Mouse (Mus musculus) layer of hippocampus, adult 11-12 months (tissue): Measurements from ENCODE around the gene Mid2.
"Not testable (repeated sequence)": the region's sequence is repeated elsewhere in the genome, so short reads cannot be mapped to it uniquely, and the experiment has no call there.

Experiments
- DNase-seq: peaks from one replicate; pipeline ENCODE4 v3.0.0; 2022; ENCODE audit warnings: low spot score

Gene Mid2

DNA sequence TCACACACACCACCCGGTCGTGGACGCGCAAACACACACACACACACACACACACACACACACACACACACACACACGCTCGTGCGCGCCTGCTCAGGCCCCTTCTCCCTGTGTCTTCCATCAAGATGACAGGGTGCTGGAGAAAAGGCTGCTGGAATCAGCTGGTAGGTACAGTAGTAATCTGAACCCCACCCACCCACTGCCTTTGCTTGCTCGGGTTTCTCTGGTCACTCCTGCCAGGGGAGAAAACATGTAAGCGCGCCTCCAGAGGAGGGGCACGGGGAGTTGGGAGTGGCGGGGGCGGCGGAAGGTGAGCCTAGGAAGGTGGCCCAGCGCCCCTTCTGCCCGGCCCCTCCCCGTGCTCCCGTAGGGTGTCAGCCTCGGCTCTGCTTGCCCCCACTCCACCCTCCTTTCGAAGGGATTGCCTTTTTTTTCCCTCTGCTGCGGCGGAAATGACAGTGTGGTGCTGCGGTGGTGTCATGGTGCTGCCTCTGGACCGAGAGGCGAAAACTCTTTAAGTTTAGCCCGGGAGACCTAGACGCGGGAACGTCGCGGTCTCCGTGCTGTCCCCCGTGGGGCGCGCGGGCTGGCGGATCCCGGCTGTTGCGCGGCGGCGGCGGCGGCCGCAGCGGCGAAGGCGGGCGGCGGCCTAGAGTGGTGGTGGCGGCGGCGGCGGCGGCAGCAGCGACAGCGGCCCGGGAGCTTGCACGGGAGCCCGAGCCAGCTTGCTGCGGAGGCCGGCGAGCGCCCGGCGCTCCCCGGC, at the start of gene Mid2:
TSS of gene Mid2 (plus strand) at position 121 of the 763 bp plus-strand sequence.
- DNase-seq: peak; percentile 8

DNA sequence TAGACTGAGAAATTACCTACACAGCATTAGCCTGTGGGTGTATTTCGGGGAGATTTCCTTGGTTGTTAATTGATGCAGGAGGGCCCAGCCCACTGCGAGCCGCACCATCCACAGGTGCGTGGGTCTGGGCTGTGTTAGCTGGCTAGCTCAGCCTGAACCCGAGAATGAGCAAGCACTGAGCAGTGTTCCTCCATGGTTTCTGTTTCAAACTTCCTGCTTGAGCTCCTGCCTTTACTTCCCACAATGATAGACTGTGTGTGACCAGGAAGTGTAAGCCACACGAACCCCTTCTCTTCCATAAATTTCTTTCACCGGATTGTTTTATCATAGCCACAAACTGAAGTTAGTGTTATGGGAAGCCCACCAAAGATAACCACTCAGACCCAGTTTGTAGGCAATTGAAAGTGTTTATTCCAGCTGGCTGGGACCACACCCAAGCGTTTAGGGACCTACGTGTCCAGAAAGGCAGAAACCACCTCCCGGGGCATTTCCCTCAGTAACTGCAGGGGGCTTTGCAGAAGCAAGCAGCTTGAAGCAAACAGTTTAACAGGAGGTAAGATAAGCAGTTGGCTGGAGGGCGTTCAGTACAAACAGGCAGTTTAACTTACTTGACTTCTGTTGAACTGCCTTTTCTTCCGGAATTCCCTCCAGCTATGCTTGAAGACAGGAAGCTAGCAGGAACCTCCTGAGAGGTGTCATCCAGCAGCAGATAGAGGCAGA, 39.4 kb upstream of the Mid2 start:
- DNase-seq: no peak

DNA sequence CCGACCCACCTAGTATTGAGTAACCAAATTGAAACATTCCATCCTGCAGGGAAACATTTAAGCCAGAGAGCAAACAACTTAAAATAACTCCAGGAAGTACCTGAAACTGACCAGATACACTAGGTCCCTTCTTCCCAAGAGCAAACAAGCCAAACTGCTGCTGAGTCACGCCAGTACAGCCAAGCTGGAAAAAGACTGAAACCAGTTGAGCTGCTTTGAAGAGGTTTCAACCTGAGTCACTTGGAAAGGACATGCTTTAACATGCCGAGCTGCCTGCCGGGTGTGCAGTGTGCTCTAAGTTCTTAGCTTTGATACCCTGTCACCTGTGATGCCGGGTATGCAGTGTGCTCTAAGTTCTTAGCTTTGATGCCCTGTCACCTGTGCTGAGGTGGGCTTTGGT, 26.4 kb upstream of the Mid2 start:
- DNase-seq: no peak

DNA sequence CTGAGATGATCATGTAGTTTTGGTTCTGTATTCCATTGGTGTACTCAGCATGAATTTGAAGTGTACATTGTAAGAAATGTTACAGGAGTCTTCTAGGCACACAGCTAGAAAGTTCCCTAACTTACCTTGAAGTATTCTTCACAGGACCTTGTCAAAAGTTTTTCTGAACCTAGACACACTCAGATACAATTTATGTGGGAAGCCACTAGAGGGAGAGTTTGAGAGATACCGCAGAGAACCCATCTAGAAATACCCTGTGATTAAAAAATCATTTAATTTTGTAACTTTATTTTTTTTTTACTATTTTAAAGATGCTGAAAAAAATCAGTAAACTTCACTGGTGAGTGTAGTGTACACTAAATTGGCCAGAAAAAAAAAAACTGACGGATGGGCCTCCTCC, 24.8 kb upstream of the Mid2 start:
- no peak for DNase-seq

DNA sequence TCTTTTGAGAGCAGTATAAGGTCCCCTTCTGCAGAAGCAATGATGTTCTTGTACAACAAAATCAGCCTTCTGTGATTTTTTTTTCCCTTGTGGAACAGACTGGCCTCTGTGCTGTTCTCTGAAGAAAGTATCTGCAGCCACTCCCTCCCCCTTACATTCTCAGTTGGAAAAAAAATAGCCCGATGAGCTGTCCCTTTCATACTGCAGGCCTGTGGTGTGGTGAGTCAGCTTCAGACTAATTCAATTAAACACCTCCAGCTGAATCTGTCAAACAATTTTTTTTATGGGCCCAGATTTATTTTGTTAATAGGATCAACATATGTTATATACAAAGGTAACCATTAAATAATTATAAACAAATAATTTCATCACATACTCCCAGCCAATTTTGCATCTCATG, 3.7 kb upstream of the Mid2 start:
- no peak for DNase-seq

DNA sequence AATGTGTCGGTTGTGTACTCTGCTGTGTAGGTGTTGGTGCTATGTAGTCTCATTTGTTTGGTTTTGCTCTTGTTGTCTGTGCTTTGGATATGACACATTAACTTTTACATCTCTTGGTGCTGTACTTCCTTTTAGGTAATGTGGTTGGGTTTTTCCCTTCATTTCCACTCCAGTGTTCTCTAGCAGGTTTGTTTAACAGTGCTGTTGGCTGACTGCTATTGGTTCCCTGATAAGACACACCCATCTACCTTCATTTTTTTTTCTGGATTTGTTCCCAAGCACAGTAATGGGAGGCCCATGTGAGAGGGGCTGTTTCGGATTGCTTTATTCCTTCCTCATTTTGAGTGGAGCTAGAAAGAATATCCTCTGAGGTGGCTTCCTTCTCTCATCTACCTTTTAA, 883 bp upstream of the Mid2 start:
- no peak for DNase-seq

DNA sequence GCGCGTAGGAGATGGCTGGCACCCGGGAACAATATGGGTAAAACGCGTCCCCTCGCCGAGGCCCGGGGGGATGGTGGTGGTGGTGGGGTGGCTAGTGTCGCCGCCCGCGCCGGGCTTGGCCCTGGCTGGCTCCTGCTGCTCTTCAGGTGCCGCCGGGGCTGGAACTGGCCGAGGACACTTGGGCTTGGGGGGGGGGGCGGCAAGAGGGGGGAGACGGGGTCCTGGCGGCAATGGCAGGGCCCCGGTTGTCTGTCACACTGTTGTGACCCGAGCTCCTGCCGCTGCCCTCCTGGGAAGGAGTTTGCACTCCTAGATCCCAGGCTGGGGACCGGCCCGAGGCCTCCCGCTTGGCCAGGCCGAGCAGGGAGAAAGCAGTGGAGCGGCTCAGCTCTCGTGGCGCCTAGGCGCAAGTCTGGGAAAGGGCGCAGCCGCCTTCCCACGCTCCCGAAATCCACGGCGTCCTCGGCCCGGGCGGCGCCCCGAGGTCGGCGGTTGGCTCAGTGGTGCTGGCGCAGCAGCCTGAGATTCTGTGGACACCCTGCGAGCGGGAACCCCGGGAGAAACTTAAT, 927 bp downstream of the Mid2 start:
- DNase-seq: no peak

DNA sequence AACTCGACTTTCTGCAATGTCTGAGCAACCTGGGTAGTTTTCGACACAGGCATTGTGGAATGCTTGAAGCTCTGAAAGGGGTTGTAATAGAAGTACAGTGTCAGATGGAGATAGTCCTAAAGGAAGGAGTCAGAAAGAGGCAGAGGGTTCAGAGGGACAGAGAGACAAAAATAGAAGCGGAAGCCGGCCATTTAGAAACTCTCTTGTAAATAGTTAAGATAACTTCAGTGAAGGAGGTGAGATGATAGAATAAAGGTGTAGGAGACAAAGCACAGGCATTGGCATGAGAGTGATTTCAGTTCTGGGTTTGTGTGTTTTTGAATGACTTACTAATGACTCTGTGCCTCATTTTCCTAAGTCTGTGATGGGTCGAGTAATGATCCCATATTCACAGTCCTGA, 11.0 kb downstream of the Mid2 start:
- no peak for DNase-seq

DNA sequence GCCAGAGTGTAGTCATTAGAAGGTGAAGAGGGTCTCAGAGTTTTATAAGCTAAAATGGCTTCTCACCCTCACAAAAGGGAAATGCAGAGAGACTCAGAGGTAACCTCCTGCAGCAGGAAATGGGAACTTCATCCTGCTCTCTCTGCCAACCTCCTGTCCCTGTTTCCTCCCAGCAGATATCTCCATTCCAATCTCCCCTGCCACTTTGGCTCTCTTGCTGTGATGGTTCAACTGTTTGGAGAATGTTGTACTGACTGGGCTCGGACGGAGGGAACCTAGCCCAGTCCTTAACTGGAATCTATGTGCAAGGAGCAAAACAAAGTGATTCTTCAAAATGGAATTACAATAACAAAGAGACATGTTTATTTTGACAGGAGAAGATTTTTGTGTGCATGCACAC, 23.9 kb downstream of the Mid2 start:
- DNase-seq: no peak

DNA sequence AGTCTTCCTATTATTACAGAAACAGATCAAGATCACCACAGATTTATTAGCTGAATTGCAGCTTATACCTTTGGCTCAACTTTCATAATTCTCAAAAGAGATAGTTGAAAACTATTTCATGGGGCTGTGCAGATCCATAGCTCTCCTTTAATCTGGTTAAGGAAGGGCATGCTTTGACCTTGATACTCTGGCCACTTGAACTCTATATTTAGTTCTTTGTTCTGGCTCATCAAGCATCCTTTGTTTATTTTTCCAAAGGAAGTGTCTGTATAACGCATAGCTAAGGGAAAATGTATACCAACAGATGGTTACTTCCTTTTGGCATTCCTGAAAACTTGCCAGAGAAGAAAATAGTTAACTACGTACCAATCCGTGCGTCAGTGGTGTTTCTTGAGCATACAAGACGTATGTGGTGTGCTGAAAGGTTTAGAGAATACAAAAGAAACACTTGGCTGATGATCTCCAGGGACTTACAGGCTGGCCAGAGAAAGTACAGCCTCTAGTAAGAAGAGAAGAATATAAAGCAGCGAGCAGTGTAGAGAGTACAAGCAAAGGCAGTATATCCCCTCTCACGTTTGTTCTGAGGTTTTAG, 33.6 kb downstream of the Mid2 start:
- not testable (repeated sequence) for DNase-seq

DNA sequence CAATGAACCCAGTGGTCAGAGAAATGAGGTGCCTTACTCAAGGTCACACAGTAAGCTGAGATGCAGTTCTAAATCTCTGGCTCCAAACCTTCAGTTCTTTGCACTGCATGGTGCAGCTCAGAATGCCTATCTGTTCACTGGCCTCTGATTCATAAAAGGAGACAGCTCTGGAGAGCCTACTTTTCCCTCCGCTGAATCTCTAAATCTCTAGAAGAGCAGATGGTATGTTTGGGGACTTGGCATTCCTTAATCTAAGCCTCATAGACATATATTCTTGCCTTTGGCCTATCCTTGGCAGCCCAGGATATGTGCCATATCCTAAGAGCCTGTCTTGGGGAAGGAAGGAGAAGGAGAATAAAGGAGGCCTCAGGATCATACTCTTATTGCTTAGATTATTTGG, 38.8 kb downstream of the Mid2 start:
- DNase-seq: no peak

DNA sequence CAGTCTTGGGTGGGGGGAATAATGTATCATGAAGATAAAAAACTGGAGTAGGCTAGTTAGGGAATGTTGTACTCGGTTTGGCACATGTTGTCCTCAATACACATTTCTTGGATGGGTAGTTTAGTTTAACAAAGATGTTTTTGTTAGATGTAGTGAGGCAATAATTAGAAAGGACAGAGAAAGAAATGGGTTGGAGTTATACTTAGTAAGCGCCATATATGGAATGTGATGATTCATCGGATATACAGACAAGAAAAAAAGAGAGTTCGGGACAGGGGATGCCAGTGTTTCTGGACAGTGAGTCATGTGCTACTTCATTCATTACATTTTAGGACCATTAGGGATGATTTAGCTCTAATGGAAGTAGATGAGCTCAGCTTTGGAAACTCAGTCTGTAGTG, 41.7 kb downstream of the Mid2 start:
- no peak for DNase-seq

DNA sequence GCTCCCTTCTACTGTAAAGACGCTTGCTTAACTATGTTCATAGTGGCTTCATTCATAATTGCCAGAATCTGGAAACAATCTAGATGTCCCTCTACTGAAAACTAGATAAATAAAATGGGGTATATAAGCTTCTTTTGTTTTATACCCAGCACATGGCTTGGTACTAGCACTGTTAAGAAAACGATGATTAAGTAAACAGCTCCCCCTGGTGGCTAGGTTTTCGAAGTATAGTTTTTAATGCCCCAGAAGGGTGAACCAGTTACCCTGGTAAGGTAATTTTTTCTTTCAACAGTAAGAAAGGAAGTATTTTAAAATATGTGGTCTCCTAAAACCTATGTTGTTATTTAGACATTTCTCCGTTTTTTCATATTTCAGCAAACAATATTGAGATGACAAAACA, 58.0 kb downstream of the Mid2 start:
- peak; percentile 17 for DNase-seq

DNA sequence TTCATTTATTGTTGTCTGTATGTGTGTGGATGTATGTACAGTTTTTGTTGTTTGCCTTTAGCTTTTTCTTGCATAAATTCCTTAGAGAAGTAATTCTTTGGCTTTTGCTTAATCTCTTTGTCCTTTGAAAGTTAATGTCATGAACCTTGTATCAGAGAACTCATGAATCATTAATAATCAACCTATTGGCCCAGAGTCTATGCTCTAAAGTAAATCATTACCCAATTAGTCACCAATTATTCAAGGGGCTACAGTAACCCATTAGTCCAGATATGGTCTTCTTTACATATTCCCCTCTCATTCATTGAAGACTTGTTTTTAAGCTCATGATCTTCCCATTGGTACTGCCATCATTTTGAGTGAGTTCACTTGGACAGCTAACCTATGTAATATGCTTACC, 74.6 kb downstream of the Mid2 start:
- no peak for DNase-seq

DNA sequence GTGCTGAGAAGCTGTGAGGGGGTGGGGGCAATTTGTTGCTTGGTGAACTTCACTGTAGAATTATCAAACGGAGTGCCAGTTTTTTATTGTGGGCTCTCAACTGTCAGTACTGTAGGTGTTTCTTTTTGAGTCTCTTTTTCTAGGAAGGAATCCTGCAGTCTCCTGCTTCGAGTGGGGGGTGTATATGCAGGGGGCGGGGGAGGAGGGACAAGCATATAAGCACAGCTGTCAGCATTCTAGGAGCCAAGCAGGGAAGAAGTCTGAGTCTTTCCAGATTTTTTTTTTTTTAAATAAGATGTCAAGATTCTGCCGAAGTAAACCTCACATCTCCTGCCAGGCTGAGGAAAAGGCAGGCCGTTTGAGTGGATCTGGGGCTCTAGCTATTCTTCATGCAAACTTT, 78.8 kb downstream of the Mid2 start:
- DNase-seq: no peak

DNA sequence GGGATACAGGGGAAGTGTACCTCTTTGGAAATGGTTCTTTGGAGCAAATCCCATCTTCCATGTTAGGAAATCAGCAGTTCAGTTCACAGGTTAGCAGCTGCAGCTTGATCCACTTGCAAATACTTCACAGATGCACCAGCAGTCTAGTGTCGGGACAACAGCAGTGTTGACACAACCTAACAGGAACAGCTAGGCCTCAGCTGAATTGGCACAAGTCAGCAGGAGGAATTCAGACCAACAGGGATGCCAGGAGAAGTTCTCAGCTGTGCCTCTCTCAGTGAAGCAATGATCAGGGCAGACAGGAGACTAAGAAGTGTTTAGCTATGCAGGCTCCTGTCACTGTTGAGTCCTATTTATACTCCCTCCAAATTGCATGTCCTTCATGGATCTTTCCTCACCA, 105.4 kb downstream of the Mid2 start:
- no peak for DNase-seq

DNA sequence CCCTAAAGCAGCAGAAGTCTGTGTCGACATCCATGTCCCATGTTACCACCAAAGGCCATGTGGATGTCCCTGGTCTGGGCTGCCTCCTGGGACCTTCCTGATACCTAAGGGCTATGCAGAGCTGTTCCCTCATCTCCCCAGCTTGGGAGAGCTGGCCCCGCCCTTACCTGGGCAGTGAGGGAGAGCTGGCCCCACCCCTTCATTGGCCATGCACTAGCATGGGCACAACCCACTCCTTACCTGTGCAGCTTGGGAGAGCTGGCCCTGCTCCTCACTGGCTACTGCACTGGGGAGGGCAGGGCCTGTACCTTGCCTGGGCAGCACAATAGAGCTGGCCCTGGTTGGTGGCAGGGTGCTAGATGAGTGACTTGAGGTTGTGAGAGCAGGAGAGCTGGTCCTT, 140.9 kb downstream of the Mid2 start:
- no peak for DNase-seq

DNA sequence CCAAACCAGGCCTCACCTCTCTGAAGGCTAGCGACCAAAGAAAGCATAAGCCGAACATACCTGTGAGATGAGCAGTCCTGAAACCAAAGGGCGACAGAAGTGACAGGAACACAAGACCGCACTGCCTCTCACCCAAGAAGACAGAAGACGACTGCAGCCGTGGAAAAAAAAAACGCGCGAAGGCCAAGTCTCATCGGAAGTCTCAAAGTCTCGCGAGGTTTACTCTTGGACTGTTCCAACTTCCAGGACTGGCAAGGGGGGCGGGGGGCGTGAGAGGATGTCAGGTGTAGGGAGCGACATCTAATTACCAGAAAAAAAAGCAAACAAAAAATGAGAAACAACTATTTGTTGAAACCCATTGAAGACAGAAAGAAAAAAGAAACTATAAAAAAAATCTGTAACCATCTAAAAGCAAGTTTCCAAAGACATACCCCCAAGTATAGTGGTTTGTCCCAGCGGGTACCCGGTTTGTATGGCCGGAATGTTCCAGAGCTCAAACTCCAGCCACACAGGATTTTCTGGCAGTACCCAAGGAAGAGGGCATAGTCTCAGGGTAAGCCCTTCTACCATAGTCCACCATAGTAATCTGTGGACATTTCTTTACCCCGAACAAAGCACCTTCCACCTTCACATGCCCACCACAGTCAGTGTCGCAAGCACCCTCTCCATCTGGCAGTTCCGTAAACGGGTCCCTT, 149.1 kb downstream of the Mid2 start, which contains the start of gene Tex13b:
TSS of gene Tex13b (minus strand) at position 122 of the 695 bp plus-strand sequence.
- no peak for DNase-seq
